Mouse (Mus musculus) embryonic facial prominence, embryonic 10.5 days (tissue): ENCODE measurements at regions not wholly inside any gene's neighbourhood (a gene's known extent, or its start where the extent isn't known, plus 50 kb on each side); places are given as distances from the start of the nearest gene placed in this dataset.

Source experiments
- DNase-seq: peaks from one replicate; pipeline ENCODE4 v3.0.0-alpha.2; 2017; ENCODE audit warnings: low spot score
- H3K27ac ChIP-seq: fragments of 300-500 bp; sonication (generic); replicated peaks from 2 replicates; pipeline ENCODE4 v1.5.1; 2016; ENCODE audit warnings: mild to moderate bottlenecking
- H3K27me3 ChIP-seq: fragments of 300-500 bp; sonication (generic); replicated peaks from 2 replicates; pipeline ENCODE4 v1.6.1; 2016; ENCODE audit warnings: low read depth, mild to moderate bottlenecking; ENCODE audit not compliant: poor library complexity, severe bottlenecking
- H3K36me3 ChIP-seq: fragments of 300-500 bp; sonication (generic); replicated peaks from 2 replicates; pipeline ENCODE4 v1.6.1; 2016; ENCODE audit warnings: mild to moderate bottlenecking, moderate library complexity
- H3K4me1 ChIP-seq: fragments of 300-500 bp; sonication (generic); 2 replicates; pipeline ENCODE4 v1.6.1; 2016
- H3K4me3 ChIP-seq: fragments of 300-500 bp; sonication (generic); 2 replicates; pipeline ENCODE4 v1.5.1; 2016; ENCODE audit warnings: mild to moderate bottlenecking, moderate library complexity
- H3K9me3 ChIP-seq: fragments of 300-500 bp; sonication (generic); 2 replicates; pipeline ENCODE4 v1.6.1; 2016; ENCODE audit warnings: mild to moderate bottlenecking
- WGBS: fragments of 180-500 bp; shearing (Covaris S2); methylation state at CpG from one replicate; pipeline ENCODE4 v1.1.7; 2016; 5-methylcytosine and 5-hydroxymethylcytosine counted together

- Histone ChIP-seq H3K4me1 (peaks cover 17% of the 10 kb centered on the region), H3K27ac (0 out of 2 replicates have a peak overlapping the region, but pooled peaks have one; percentile 40), H3K9me3 (no peaks in the 10 kb centered on the region), H3K36me3 (no peaks in the 10 kb centered on the region), H3K27me3 (no peaks in the 10 kb centered on the region), H3K4me3 (no peak overlapping the region)
- peak; percentile 28 for DNase-seq
- WGBS: 59% methylated on average over 4 of the region's 4 CpGs
These were observed 369.7 kb downstream of the Mctp2 start for GRCm38 (mm10) chr7:71936690-71937089.
